Mouse (Mus musculus) frontal cortex, postnatal 25 days (tissue): ENCODE results near the gene Natd1.
"Not testable (repeated sequence)": the region's sequence is repeated elsewhere in the genome, so short reads cannot be mapped to it uniquely, and the experiment has no call there.

Experiments used
- DNase-seq, 2 experiments: peaks; one replicate each; pipeline ENCODE4 v3.0.0; 2022; ENCODE audit warnings: low spot score in 2 of 2

Gene Natd1

GRCm38 (mm10) chr11:60890286-60890685 is 24.3 kb downstream of the Natd1 start:
- DNase-seq: no peak

GRCm38 (mm10) chr11:60889861-60890260 is 24.7 kb downstream of the Natd1 start:
- no peak for DNase-seq

DNA sequence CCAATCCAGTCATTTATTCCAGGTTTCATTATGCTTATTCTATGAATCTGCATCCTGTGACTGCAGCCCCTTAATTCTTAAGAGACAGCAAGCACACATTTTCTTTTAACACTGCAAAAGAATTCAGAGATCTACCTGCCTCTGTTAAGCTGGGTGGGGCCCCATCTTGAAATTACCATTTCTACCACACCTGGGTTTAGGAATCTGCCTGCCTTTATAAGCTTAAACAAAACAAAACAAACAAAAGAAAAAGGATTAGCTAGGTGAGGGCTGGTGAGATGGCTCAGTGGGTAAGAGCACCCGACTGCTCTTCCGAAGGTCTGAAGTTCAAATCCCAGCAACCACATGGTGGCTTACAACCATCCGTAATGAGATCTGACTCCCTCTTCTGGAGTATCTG is 27.6 kb downstream of the Natd1 start:
- DNase-seq: not testable (repeated sequence)

DNA sequence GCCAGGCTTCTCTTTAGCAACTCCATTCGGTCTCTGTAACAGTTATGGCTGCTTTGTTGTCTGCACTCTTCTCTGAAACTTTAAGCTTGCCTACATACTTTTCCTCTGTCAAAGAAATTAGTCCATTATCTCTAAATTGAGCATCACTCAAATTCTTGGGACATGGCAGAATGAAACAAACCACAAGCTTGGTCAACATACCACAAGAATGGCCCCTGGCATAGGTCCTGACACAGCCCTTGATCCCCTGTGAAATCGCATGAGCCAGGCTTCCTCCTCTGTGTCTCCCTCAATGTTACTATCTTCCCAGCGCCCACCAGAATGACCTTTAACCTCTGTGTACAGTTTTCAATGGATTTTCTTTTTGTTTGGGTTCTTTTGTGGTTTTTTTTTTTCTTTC is 32.2 kb downstream of the Natd1 start:
- DNase-seq: no peak

DNA sequence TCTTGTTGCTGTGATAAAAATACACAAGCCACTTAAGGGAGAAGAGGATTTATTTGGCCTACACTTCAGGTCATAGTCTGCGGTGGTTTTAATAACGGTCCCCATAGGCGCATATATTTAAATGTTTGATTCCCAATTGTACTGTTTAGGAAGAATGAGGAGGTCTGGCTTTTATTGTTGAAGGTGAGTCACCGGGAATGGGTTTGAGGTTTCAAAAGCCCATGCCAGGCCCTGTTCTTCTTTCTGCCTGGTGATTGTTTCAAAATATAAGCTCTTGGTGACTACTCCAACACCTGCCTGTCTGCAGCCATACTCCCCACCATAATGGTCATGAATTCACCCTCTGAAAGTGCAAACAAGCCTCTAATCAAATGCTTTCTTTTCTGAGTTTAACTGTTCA is 34.0 kb downstream of the Natd1 start:
- no peak for DNase-seq

- peak in 1 of 2 experiments; percentile 19 for DNase-seq
Measured at GRCm38 (mm10) chr11:60879423-60879822, 35.1 kb downstream of the Natd1 start.

DNA sequence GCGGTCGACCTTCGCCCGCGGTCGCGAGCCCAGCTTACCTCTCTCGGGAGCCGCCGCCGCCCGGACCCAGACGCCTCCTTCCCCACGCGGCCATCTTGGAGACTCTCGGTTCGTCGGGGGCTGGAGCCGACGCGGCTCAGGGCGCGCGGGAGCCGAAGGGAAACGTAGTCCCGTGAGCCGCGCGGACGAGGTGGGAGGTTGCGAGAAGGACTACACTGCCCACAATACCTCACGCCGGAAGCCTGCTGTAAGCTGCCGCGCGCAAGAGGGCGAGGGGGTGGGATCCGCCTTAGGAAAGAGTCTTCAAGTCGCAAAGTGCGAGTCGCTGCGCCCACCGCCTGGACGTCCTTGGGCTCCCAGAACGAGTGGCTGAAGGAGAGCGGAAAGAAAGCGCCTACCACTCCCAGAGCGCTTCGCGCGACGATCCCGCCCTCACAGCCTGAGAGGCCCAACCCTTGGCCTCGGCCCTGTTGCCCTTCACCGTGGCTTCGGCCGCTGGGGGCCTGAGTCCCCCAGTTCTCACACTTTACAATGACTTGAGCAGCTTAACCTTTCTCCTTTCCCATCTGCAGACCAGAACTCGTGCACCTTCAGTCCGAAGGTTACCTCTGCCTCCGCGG is 35.8 kb downstream of the Natd1 start, which contains the start of gene Tmem11:
Gene Tmem11 (minus strand): TSS at position 598 of the 620 bp plus-strand sequence.
- peak; percentile 92 to 95 for DNase-seq

DNA sequence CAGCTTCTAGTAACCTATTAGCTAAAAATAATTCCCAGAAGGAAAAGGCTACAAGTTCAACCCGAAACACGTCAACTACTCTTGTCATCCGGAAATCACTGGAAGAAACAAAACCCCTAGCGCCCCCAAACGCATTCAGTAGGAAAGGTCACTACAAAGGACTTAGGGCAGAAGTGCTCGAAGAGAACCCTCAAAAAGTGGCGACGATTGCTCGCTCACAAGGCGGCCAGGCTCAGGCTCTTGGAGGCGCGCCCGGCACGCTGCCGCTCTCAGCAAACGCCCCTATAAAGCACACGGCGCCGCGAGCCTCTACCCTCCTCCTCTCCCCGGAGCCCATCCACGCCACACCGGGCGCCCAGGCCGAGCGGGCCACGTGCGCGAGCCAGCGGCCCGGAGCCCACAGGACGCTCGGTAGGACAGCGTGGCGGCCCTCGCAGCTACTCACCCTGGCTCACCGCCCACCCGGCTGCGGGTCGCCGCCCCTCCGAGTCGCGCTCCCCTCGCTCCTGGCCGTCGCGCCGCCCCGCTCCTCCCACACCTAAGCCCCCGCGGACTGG is 36.4 kb downstream of the Natd1 start:
- DNase-seq: peak in 1 of 2 experiments; percentile 12

DNA sequence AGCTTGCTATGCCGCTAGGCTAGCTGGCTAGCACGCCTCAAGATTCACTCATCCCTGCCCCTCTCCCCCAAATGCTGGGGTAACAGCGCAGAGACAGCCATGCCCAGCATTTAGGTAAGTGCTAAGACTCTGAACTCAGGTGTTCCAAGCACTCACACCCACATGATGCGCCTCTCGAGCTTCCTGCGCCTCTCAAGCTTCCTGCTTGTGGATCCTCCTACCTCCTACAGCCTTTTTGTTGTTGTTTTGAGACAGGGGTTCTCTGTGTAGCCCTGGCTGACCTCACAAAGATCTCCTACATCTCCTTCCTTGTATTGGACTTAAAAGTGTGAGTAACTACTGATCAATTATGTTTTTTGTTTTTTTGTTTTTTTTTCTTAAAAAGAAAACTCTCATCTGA is 41.4 kb downstream of the Natd1 start:
- DNase-seq: no peak

DNA sequence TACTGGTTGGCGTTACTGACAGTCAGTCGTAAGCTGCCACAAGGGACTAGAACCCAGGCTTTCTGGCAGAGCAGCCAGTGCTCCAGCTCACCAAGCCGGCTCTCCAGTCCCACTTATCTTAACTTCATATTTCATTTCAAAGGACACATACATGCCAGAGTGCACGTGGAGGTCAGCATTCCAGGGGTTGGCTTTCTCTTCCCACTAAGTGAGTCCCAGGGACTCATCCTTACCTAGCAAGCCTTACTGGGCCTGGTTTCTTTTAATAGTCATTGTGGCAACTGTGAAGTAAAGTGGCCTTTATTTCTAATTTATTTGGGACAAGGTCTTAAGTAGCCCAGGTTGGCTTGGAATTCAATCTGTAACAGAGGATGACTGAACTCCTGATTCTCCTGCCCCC is 43.1 kb downstream of the Natd1 start:
- no peak for DNase-seq

GRCm38 (mm10) chr11:60869471-60869870 is 45.1 kb downstream of the Natd1 start:
- DNase-seq: not testable (repeated sequence)

- DNase-seq: no peak
Measured at GRCm38 (mm10) chr11:60867904-60868303, 46.6 kb downstream of the Natd1 start.

GRCm38 (mm10) chr11:60867456-60867855 is 47.1 kb downstream of the Natd1 start:
- no peak for DNase-seq

DNA sequence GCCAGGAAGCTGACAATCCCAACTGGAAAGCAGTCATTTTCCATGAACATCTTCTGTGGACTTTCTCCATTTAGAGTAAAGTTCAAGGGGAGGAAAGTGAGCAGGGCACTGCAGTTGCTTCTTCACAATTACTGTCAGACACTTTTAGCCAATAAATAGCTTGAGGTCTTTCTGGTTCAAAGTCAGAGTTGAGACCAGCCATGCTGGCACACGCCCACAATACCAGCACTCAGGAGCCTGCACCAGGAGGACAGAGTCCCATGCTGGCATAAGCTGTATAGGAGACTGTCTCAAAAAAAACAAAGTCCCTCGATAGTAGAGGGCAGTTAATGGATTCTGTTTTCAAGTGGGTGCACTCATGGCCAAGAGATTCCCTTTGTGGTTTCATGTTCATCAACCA is 48.5 kb downstream of the Natd1 start:
- DNase-seq: no peak

DNA sequence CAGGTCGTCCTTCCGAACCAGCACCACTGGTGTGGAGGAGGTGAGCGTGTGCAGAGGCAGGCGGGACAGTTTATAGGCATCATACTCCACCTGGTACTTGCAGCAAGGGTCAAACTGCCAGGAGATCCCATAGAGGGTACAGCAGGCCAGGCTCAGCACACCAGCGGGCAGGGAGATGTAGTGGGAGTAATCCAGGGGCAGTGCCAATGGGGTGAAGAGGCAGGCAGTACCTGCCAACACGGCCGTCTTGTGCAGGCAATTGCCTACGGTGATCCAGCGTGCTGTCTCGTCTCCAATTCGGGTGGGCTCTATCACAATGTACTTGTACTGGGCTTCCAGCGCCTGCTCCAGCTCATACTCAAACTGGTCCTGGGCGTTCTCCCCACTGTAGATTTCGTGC is 49.6 kb downstream of the Natd1 start:
- DNase-seq: no peak

- no peak for DNase-seq
Measured at GRCm38 (mm10) chr11:60864166-60864565, 50.4 kb downstream of the Natd1 start.

- no peak for DNase-seq
Measured at GRCm38 (mm10) chr11:60863196-60863595, 51.4 kb downstream of the Natd1 start.

DNA sequence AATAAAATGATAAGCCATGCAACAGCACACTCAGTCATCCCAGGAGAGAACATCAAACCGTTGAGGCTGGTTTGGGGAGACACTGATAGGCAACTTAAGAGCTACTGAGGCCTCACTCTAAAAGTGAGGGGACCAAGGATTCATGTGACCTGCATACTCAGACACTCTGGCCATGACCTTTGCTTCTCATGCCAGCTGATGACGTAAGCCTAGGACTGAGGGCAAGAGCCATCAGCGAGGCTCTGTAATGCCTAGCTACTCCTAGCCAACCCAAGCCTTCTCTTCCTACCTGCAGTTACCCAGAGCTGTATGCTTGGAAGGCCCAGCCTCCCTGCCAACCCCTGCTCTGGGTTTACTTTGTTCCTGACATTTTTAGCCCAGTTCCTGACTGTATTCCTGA is 52.6 kb downstream of the Natd1 start:
- no peak for DNase-seq

DNA sequence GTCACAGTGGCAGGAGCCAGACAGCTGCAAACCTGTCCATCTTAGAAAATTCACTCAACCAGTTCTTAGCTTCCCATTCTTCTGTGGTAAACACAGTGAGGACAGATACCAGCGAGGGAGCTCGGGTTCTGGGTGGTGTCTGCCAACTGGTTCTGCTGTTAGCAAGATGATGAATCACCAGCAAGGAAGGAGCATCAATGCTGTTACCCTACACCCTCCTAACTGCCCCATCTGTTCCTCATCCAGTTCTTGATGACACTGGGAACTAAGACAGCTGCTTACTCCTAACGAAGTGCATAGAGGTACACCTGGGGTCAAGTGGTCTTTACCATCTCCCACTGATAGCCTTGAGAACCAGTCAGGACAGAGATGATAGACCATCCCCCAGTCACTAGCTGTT is 58.0 kb downstream of the Natd1 start:
- no peak for DNase-seq
